Mouse (Mus musculus): Measurements from ENCODE around the gene Lrr1. TPM values are rescaled to one million over a fixed set of nuclear protein-coding genes. Genes with fewer than 3 reads are reported as not detected.

Gene Lrr1
- polyA plus RNA-seq, 1 experiment: 2.3 TPM

DNA sequence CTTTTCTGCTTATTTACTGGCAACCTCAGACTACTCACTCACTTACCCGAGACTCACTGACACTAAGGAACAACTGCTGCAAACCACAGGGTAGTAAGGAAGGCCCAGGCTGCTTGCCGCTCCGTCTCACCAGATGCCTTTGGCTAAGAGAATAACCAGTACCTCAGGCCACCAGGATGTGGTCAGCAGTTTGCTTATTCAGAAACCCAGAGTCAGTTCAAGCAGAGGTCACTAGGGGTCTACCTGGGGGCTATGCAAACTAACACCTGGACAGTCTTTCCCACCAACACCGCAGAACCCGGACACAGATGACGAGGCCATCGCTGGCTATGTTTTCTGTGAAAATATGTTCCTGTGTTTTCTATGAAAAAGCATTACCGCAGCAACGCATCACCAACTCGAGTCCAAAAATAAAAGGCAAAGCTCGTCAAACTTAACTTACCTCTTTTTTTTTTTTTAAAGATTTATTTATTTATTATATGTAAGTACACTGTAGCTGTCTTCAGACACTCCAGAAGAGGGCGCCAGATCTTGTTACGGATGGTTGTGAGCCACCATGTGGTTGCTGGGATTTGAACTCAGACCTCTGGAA lies 44.7 kb downstream of the Lrr1 start:
- no peaks in the 10 kb centered on the region for H3K36me3 ChIP-seq (ENCODE audit: control insufficient read depth, insufficient read depth, low read length)
- no peak overlapping the region for H3K27ac ChIP-seq (ENCODE audit: control insufficient read depth, insufficient read depth, low read depth, low read length)
- no peaks in the 10 kb centered on the region for H3K4me1 ChIP-seq (ENCODE audit: control insufficient read depth, insufficient read depth, low read length)
- H3K4me3 ChIP-seq (ENCODE audit: control insufficient read depth, low read depth, low read length): no peak overlapping the region
- TF ChIP-seq CTCF (IDR thresholded peaks at IDR 0.05; ENCODE audit: control insufficient read depth, insufficient read depth, insufficient replicate concordance, low read depth, low read length) (no peak), POLR2A (IDR thresholded peaks at IDR 0.05; ENCODE audit: control insufficient read depth, low read depth, low read length) (no peak)
- H3K27me3 ChIP-seq (ENCODE audit: control insufficient read depth, insufficient read depth, low read length): no peaks in the 10 kb centered on the region

DNA sequence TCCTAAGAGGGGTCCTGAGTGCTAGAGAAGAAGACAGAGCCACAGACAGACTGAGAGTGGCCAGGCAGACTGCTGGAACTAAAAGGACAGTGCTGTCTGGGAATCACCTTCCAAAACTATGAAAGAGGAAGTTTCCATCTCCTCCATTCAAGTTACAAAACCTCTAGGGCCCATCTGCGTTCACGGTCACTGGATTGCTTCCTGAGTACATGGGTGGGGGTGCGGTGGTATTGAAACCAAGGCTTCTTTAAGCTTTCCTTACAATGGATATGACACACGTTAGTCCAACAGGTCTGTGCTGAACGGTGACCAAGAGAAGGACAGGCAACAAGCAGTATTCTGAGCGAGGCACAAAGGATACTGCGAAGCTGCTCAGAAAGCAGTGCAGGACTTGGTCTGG lies 45.8 kb downstream of the Lrr1 start:
- Histone ChIP-seq H3K27me3 (ENCODE audit: control insufficient read depth, insufficient read depth, low read length) (no peaks in the 10 kb centered on the region), H3K36me3 (ENCODE audit: control insufficient read depth, insufficient read depth, low read length) (no peaks in the 10 kb centered on the region), H3K4me3 (ENCODE audit: control insufficient read depth, low read depth, low read length) (no peak overlapping the region), H3K4me1 (ENCODE audit: control insufficient read depth, insufficient read depth, low read length) (no peaks in the 10 kb centered on the region), H3K27ac (ENCODE audit: control insufficient read depth, insufficient read depth, low read depth, low read length) (no peak overlapping the region)
- TF ChIP-seq POLR2A (IDR thresholded peaks at IDR 0.05; ENCODE audit: control insufficient read depth, low read depth, low read length): no peak
- TF ChIP-seq CTCF (IDR thresholded peaks at IDR 0.05; ENCODE audit: control insufficient read depth, insufficient read depth, insufficient replicate concordance, low read depth, low read length): no peak

DNA sequence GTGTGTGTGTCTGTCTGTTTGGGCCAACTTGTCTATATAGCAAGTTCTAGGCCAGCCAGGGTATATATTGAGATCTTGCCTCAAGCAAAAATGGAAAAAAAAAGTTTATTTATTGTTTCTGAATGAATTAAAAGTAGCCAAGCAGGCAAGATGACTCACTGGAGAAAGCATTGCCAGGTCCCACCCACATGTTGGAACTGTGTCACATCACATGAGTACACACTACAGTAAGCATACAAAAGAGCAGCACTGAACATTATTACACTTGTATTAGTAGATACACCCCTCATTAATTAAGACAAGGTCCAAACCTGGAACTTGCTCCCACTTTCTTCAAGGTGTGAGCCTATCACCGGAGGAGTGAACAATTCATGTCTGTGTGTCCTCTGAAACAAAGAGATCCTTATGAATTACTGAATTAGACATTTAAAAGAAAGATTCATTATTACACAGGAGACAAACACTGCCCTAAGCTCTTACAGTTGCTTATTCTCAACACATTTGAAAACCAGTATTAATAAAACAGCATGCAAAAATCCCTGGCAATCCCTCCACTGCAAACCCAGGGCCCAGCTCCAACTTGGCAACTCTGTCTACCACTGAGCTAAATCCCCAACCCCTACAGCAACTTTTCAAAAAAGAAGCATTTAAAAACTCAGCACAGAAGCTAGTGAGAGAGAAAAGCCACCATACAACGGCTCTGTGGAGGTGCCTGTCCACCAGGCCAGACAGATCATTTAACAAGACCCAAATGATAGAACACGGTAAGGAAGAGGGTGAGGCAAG lies 46.6 kb downstream of the Lrr1 start:
- H3K27ac ChIP-seq (ENCODE audit: control insufficient read depth, insufficient read depth, low read depth, low read length): no peak overlapping the region
- TF ChIP-seq POLR2A (IDR thresholded peaks at IDR 0.05; ENCODE audit: control insufficient read depth, low read depth, low read length): no peak
- TF ChIP-seq CTCF (IDR thresholded peaks at IDR 0.05; ENCODE audit: control insufficient read depth, insufficient read depth, insufficient replicate concordance, low read depth, low read length): no peak
- no peaks in the 10 kb centered on the region for H3K36me3 ChIP-seq (ENCODE audit: control insufficient read depth, insufficient read depth, low read length)
- H3K4me1 ChIP-seq (ENCODE audit: control insufficient read depth, insufficient read depth, low read length): no peaks in the 10 kb centered on the region
- no peaks in the 10 kb centered on the region for H3K27me3 ChIP-seq (ENCODE audit: control insufficient read depth, insufficient read depth, low read length)
- no peak overlapping the region for H3K4me3 ChIP-seq (ENCODE audit: control insufficient read depth, low read depth, low read length)

DNA sequence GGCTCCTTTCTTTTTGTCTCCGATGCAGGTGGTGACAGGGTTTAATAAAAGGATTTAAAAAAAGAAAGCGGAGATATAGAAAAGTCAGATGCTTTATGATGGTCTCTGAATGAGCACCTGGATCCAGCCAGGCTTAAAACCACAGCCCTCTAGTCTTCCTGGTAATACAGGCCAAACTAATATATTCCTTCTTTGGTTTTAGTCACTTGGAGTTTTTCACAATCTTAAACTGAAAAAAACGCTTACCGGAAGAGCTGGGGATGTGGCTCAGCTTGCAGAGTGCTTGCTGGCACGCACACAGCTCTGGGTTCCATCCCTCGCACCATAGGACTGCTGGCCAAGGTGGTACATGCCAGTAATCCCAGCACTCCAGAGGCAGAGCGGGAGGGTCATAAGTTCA lies 48.0 kb downstream of the Lrr1 start:
- Histone ChIP-seq H3K36me3 (ENCODE audit: control insufficient read depth, insufficient read depth, low read length) (no peaks in the 10 kb centered on the region), H3K4me3 (ENCODE audit: control insufficient read depth, low read depth, low read length) (no peak overlapping the region), H3K27ac (ENCODE audit: control insufficient read depth, insufficient read depth, low read depth, low read length) (no peak overlapping the region), H3K4me1 (ENCODE audit: control insufficient read depth, insufficient read depth, low read length) (no peaks in the 10 kb centered on the region), H3K27me3 (ENCODE audit: control insufficient read depth, insufficient read depth, low read length) (no peaks in the 10 kb centered on the region)
- TF ChIP-seq POLR2A (IDR thresholded peaks at IDR 0.05; ENCODE audit: control insufficient read depth, low read depth, low read length): no peak
- no peak for TF ChIP-seq CTCF (IDR thresholded peaks at IDR 0.05; ENCODE audit: control insufficient read depth, insufficient read depth, insufficient replicate concordance, low read depth, low read length)

DNA sequence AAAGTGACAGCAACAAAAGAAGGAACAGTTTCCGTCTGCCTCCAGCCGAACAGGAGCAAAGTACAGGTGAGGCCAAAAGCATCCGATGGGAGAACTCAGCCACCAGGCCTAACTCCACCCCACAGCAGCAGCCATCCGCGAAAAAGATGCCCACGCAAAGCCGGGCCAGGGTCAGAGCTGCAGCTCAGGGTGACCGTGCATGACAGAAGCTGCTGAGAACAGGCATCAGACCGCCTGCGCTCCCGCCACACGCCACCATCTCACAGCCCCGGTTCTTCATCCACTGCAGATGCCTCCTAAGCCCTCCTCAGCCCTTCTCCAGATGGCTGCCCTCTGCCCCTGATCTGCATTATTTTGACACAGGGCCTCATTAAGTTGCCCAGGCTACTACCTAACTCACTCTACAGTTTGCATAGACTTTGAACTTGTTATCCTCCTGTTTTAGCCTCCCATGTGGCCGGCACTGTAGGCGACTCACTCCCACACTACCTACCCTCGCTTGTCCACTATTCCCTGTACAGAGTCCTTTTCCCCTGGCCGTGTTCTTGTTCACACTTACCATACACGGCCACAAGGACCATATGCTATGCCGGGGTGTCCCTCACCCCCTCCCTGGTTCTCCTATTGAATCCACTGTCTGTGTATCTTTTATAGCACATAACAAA lies 52.1 kb downstream of the Lrr1 start:
- Histone ChIP-seq H3K36me3 (ENCODE audit: control insufficient read depth, insufficient read depth, low read length) (no peaks in the 10 kb centered on the region), H3K27me3 (ENCODE audit: control insufficient read depth, insufficient read depth, low read length) (no peaks in the 10 kb centered on the region), H3K27ac (ENCODE audit: control insufficient read depth, insufficient read depth, low read depth, low read length) (no peak overlapping the region), H3K4me3 (ENCODE audit: control insufficient read depth, low read depth, low read length) (no peak overlapping the region), H3K4me1 (ENCODE audit: control insufficient read depth, insufficient read depth, low read length) (no peaks in the 10 kb centered on the region)
- no peak for TF ChIP-seq CTCF (IDR thresholded peaks at IDR 0.05; ENCODE audit: control insufficient read depth, insufficient read depth, insufficient replicate concordance, low read depth, low read length)

DNA sequence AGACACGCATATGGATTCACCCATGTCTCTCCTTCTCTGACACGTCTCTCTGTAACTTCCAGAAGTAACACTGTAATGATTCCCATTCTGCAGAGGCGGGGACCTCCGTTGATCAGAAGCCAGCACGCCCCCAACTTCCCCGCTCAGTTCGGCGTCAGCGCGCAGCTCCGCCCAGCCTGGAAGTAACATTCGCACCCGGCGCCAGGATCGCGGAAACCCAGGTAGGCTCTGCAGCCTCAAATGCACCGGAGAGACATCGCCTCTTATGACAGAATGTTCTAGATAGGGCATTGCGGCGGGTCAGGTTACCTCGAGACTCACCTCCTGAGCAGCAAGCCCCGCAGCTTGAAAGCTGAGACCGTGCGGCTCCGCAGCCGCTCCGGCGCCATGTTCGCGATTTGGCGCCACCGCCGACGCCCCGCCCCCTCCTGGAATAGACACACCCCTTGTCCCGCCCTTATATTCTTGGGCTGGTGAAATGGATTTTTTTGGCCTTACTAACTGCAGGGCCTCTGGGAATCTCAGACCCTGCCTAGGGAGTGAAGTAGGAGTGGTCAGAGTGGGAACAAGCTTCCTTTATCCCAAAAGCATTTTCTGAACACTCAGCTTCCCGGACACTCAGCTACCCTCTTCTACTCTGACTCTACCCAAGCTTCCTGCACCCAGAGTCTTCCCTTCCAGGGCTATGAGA lies 59.3 kb downstream of the Lrr1 start, which contains the start of gene Pole2:
Gene Pole2, minus strand, starts transcription at position 420 of the 691 bp plus-strand sequence.
- Histone ChIP-seq H3K4me3 (ENCODE audit: control insufficient read depth, low read depth, low read length) (peak within 1 kb of the TSS; percentile 93), H3K27ac (ENCODE audit: control insufficient read depth, insufficient read depth, low read depth, low read length) (no peak within 1 kb of the TSS; the same call in 1 of the 2 replicates), H3K4me1 (ENCODE audit: control insufficient read depth, insufficient read depth, low read length) (no peaks in the 10 kb centered on the region), H3K27me3 (ENCODE audit: control insufficient read depth, insufficient read depth, low read length) (no peaks in the 10 kb centered on the region), H3K36me3 (ENCODE audit: control insufficient read depth, insufficient read depth, low read length) (no peaks in the 10 kb centered on the region)
- TF ChIP-seq CTCF (IDR thresholded peaks at IDR 0.05; ENCODE audit: control insufficient read depth, insufficient read depth, insufficient replicate concordance, low read depth, low read length): no peak
- TF ChIP-seq POLR2A (IDR thresholded peaks at IDR 0.05; ENCODE audit: control insufficient read depth, low read depth, low read length): 0 out of 2 replicates have a peak, but pooled peaks have one; percentile 19

Other genes starting within 250 kb of the Lrr1 start
- 1,043 and 1,232 TPM in 2 replicates for gene Rps29, start 9.6 kb upstream of the Lrr1 start, polyA plus RNA-seq (2012; rRNA removed)
- gene Rpl36al, start 15.3 kb downstream of the Lrr1 start, polyA plus RNA-seq (2012; rRNA removed): 144 and 183 TPM in 2 replicates
- gene Mgat2, start 15.3 kb downstream of the Lrr1 start, polyA plus RNA-seq (2012; rRNA removed): 10.2 and 12.0 TPM in 2 replicates
- 0.11 TPM in 1 of 2 replicates, not detected in the other for gene Gm49383, start 28.3 kb downstream of the Lrr1 start, polyA plus RNA-seq (2012; rRNA removed)
- gene Dnaaf2, start 29.6 kb downstream of the Lrr1 start, polyA plus RNA-seq (2012; rRNA removed): 22.3 and 28.3 TPM in 2 replicates
- 0.11 and 0.20 TPM in 2 replicates for gene Gm49384, start 35.5 kb downstream of the Lrr1 start, polyA plus RNA-seq (2012; rRNA removed)
- 46.0 and 63.4 TPM in 2 replicates for gene Pole2, start 59.4 kb downstream of the Lrr1 start, polyA plus RNA-seq (2012; rRNA removed)
- 66.4 and 82.1 TPM in 2 replicates for gene Klhdc1, start 72.4 kb downstream of the Lrr1 start, polyA plus RNA-seq (2012; rRNA removed)
- gene Klhdc2, start 127.9 kb downstream of the Lrr1 start, polyA plus RNA-seq (2012; rRNA removed): 54.6 and 56.8 TPM in 2 replicates
- 6.2 and 9.2 TPM in 2 replicates for gene Nemf, start 188.4 kb downstream of the Lrr1 start, polyA plus RNA-seq (2012; rRNA removed)
- gene Arf6, start 203.3 kb downstream of the Lrr1 start, polyA plus RNA-seq (2012; rRNA removed): 32.4 and 37.2 TPM in 2 replicates
- 26.1 and 49.9 TPM in 2 replicates for gene Gm9887, start 203.6 kb downstream of the Lrr1 start, polyA plus RNA-seq (2012; rRNA removed)